Mouse (Mus musculus) forebrain, embryonic 16.5 days (tissue): ENCODE measurements around the gene Cerkl. TPM values are rescaled to one million over a fixed set of nuclear protein-coding genes. Genes with fewer than 3 reads are reported as not detected.
A peak's percentile ranks its signal among the peaks of the same experiment; 100 is the strongest.

Experiments
- ATAC-seq: fragments of 200-750 bp; cut with Nextera tagmentation; 2 replicates; pipeline ENCODE4 v1.8.0; 2017; ENCODE audit warnings: mild to moderate bottlenecking, moderate library complexity
- H3K27ac ChIP-seq: fragments of 300-500 bp; sonication (generic); 2 replicates; pipeline ENCODE4 v1.5.1; 2014; ENCODE audit warnings: low read length, control low read depth
- H3K27me3 ChIP-seq: fragments of 300-500 bp; sonication (generic); replicated peaks from 2 replicates; pipeline ENCODE4 v1.6.1; 2014; ENCODE audit warnings: low read length; ENCODE audit not compliant: control insufficient read depth, insufficient read depth
- H3K36me3 ChIP-seq: fragments of 300-500 bp; sonication (generic); 2 replicates; pipeline ENCODE4 v1.6.1; 2014; ENCODE audit not compliant: control insufficient read depth, insufficient read depth
- H3K4me1 ChIP-seq: fragments of 300-500 bp; sonication (generic); replicated peaks from 2 replicates; pipeline ENCODE4 v1.6.1; 2014; ENCODE audit warnings: low read length; ENCODE audit not compliant: control insufficient read depth, insufficient read depth
- H3K4me2 ChIP-seq: fragments of 300-500 bp; sonication (generic); 2 replicates; pipeline ENCODE4 v1.6.1; 2014; ENCODE audit warnings: mild to moderate bottlenecking, low read length, control low read depth
- H3K4me3 ChIP-seq: fragments of 300-500 bp; sonication (generic); replicated peaks from 2 replicates; pipeline ENCODE4 v1.5.1; 2014; ENCODE audit warnings: mild to moderate bottlenecking, low read length, control low read depth
- H3K9ac ChIP-seq: fragments of 300-500 bp; sonication (generic); replicated peaks from 2 replicates; pipeline ENCODE4 v1.6.1; 2014; ENCODE audit warnings: low read depth, low read length, control low read depth
- H3K9me3 ChIP-seq: fragments of 300-500 bp; sonication (generic); 2 replicates; pipeline ENCODE4 v1.6.1; 2016; ENCODE audit warnings: low read length; ENCODE audit not compliant: control insufficient read depth
- WGBS: fragments of 180-500 bp; shearing (Covaris S2); extraction: QIAGEN DNeasy Blood & Tissue Kit; methylation state at CpG from one replicate; pipeline ENCODE4 v1.1.7; 2014; 5-methylcytosine and 5-hydroxymethylcytosine counted together
- polyA plus RNA-seq: library from polyadenylated mRNA; unstranded; fragments of >200 nt; fragmentation: Nextera tagmentation; extraction: Ambion mirVana; gene quantifications from 2 replicates; pipeline ENCODE4 v1.2.1, GENCODE M21; 2015

The Cerkl gene
- polyA plus RNA-seq, 1 experiment from 2014 or later = 1.5 TPM

DNA sequence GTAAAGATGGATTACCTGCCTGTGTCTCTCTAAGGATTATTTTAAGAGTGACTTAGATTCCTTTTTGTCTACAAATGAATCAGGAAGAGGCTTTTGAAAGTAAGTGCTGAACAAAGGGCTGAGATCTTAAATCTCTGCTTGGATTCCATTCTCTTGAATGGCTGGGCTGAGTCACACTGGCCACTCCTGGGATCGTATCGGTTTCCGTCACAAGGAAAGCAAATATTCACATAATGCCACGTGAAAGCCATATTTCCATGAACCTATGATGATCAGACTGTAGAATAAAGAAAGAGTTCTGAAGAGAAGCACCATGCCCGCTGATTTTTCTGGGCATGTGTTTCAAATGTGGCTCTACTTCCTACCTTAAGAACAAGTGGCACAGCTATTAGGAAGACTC lies 57.8 kb downstream of the Cerkl start:
- Histone ChIP-seq H3K9me3 (no peaks in the 10 kb centered on the region), H3K4me3 (no peak overlapping the region), H3K4me2 (no peak overlapping the region), H3K27me3 (no peaks in the 10 kb centered on the region), H3K27ac (no peak overlapping the region), H3K4me1 (peaks cover 3% of the 10 kb centered on the region; the same call in 1 of the 2 replicates), H3K9ac (no peak overlapping the region), H3K36me3 (no peaks in the 10 kb centered on the region)
- WGBS = 44% methylated on average over 5 of the region's 5 CpGs
- ATAC-seq = no peak

DNA sequence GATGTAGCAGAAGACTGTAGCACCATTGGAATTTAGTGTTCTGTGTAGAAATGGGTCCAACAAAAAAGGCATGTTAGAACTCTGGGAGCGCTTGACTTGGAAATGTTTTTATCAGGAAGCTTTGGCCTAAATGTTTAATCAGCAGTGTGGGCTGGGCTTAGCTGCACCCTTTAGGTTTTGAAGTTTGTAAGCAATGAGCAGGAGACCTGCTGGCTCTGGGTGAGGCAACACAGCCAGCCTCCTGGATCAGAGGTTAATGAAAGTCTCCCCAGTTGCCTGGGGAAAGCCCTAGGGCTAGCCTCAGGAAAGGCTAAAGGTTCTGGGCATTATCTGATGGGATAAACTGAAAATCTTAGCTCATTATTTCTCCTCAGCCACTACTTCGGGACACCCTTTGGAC lies 58.2 kb downstream of the Cerkl start:
- Histone ChIP-seq H3K9me3 (no peaks in the 10 kb centered on the region), H3K4me2 (no peak overlapping the region), H3K36me3 (no peaks in the 10 kb centered on the region), H3K4me3 (no peak overlapping the region), H3K4me1 (peaks cover 3% of the 10 kb centered on the region; the same call in 1 of the 2 replicates), H3K27me3 (no peaks in the 10 kb centered on the region), H3K9ac (no peak overlapping the region), H3K27ac (no peak overlapping the region)
- 46% methylated on average over 2 of the region's 2 CpGs for WGBS
- no peak for ATAC-seq

DNA sequence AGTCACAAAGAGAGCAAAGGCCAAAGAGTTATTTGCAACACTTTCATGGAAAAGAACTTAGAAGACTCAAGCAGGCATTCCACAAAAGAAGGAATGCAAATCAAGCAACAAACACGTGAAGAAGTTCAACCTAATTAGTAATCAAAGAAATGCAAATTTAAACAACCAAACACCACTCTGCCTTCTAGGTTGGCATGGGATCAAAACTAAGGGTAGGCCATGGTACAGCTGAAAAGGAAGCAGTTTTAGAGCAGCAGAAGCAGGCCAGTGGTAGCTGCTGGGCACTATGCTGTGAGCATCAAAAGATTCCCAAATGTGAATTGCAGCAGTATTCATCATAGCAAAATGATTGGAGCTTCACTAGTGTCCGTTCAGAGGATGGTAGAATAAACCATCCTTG lies 59.5 kb downstream of the Cerkl start:
- H3K27me3 ChIP-seq = no peaks in the 10 kb centered on the region
- H3K27ac ChIP-seq = no peak overlapping the region
- H3K9ac ChIP-seq = no peak overlapping the region
- H3K4me1 ChIP-seq = peaks cover 3% of the 10 kb centered on the region; the same call in 1 of the 2 replicates
- peak; percentile 72 for ATAC-seq
- no peak overlapping the region for H3K4me3 ChIP-seq
- H3K9me3 ChIP-seq = no peaks in the 10 kb centered on the region
- H3K4me2 ChIP-seq = no peak overlapping the region
- WGBS = 22% methylated on average over 2 of the region's 2 CpGs
- no peaks in the 10 kb centered on the region for H3K36me3 ChIP-seq

DNA sequence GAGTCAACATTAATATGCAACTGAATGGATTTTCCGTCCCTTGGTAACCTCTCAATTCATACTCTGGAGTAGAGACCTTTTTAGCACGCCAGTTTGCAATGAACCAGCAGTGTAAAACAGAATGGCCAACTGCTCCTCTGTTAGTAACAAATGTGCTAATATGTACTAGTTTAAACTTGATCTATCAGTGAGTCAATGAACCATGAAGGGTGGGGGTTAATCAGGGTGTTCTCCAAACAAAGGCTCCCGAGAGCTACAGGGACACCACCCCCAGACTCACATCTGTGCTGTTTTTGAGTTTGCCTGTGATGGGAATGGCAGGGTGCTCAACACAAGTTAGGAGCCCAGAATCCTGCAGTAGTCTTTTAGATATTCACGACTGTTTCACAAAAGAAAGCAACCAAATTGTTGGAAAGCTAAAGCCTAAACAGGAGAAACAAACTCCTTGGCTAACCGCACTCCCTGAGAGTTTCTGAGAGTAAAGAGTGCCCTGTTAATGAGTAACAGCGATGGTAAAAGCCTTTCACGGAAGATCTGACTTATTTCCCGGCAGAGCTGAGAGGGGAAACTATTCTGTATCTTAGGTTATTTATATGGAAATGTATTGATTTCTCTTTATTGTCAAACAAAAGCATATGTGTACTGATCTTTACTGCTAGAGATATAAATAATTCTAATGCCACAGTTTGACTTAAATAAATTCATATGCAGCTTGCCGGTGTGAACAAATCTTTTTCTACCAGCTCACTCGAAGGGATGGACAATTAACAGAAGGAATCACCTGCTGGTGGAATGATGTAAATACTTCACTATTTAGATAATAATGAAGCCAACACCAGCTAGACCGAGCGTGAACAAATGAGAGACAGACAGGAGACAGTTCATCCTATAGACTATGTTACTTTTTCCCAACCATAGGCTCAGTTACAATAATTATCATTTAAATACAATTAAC lies 77.2 kb downstream of the Cerkl start:
- peak; percentile 86 for ATAC-seq
- Histone ChIP-seq H3K4me2 (peak overlapping the region; percentile 21; the same call in 1 of the 2 replicates), H3K36me3 (no peaks in the 10 kb centered on the region), H3K4me3 (no peak overlapping the region), H3K27ac (no peak overlapping the region; the same call in 1 of the 2 replicates), H3K9me3 (no peaks in the 10 kb centered on the region), H3K27me3 (no peaks in the 10 kb centered on the region), H3K9ac (no peak overlapping the region), H3K4me1 (peaks cover 5% of the 10 kb centered on the region)
- 9% methylated on average over 12 of the region's 12 CpGs for WGBS

DNA sequence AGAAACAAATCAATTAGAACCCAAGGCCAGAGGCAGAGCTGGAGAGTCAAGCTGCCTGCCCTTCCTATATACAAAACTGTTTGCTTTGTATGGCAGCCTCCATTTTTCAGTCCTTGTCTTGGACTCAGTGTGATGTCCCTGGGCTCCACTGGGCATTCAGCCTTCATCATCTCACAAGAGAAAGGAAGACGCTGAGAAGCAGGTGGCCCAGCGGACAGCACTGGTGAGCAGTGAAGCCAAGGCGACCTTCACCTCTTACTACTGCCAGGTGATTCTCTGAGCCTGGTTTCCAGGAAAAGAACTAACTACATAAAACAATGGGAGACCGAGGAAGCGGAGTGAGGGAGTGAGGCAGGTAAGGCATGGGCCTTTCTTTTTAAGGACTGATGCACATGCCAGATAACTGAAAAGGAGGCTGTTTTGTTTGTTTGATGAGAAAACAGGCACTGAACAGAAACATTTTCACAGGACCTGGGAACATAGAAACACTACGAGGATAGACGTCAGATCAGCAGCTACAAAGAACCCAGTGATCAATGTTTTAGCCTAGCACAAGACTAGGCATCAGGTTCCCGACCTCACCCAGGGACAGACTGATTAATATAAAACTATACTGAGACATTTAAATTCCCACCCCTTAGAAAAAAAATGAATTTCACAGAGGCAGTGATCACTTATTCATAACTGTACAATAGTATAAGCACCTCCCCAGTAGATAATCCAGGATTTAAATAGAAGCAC lies 78.1 kb downstream of the Cerkl start:
- ATAC-seq = peak; percentile 33
- no peak overlapping the region for H3K27ac ChIP-seq

DNA sequence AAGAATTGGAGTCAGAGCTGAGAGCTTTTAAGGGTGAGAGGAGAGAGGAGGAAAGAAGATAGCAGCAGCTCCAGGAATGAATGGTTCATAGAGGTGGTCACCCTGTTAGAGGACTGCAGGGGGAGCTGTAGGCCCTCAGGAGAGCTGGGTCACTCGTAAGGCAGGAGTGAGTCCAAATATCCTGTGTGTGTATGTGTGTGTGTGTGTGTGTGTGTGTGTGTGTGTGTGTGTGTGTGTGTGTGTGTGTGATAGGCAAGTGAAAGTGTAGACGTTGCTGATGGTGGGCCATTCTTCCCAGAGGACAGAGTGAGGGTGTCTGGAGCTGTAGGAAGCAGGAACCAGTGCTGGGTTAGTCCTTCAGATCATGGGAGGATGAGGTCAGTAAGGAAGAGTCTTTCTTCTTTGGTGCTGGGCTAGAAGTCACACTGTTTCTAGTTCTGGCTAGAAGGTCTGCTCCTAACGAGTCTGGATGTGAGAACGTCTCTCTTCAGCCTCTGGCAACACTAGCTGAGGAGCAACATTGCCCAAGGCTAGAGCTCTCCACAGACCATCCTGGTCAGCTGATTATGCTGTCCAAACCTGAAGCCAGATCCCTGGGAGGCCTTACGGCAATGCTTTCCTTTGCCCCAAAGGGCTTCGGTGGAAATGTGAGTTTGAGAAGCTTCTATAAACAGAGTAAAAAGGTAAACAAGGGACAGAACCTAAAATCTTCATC lies 83.9 kb downstream of the Cerkl start:
- ATAC-seq = no peak
- no peaks in the 10 kb centered on the region for H3K9me3 ChIP-seq
- H3K4me3 ChIP-seq = no peak overlapping the region
- no peaks in the 10 kb centered on the region for H3K36me3 ChIP-seq
- H3K27ac ChIP-seq = no peak overlapping the region
- H3K4me2 ChIP-seq = no peak overlapping the region
- WGBS = 48% methylated on average over 6 of the region's 6 CpGs
- H3K4me1 ChIP-seq = no peaks in the 10 kb centered on the region
- no peaks in the 10 kb centered on the region for H3K27me3 ChIP-seq
- H3K9ac ChIP-seq = no peak overlapping the region

More for the DNA sequence above, 78.1 kb downstream of the Cerkl start:
- no peaks in the 10 kb centered on the region for H3K36me3 ChIP-seq
- WGBS = 47% methylated on average over 8 of the region's 8 CpGs
- H3K4me3 ChIP-seq = no peak overlapping the region
- peaks cover 5% of the 10 kb centered on the region for H3K4me1 ChIP-seq
- H3K4me2 ChIP-seq = no peak overlapping the region
- H3K9ac ChIP-seq = no peak overlapping the region
- H3K9me3 ChIP-seq = no peaks in the 10 kb centered on the region
- H3K27me3 ChIP-seq = no peaks in the 10 kb centered on the region

DNA sequence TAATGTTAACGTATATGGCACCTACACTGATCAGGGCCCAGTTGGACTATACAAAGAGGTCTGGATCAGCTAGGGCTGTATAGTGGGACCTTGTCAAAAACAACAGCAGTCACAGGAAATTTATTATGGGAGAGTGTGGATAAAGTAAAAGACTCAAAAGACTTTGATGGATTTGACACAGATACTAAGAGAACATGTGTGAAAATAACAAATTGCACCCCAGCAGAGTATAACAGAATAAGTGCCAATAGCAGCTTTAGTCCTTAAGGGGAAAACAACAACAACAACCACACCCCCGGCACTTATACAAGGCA lies 84.5 kb downstream of the Cerkl start:
- no peak overlapping the region for H3K4me3 ChIP-seq
- no peak overlapping the region for H3K4me2 ChIP-seq
- no peaks in the 10 kb centered on the region for H3K36me3 ChIP-seq
- H3K4me1 ChIP-seq = peaks cover 3% of the 10 kb centered on the region; the same call in 1 of the 2 replicates
- no peak overlapping the region for H3K9ac ChIP-seq
- no peaks in the 10 kb centered on the region for H3K9me3 ChIP-seq
- ATAC-seq = no peak
- no peak overlapping the region for H3K27ac ChIP-seq
- no peaks in the 10 kb centered on the region for H3K27me3 ChIP-seq
- 73% methylated on average over 2 of the region's 2 CpGs for WGBS

DNA sequence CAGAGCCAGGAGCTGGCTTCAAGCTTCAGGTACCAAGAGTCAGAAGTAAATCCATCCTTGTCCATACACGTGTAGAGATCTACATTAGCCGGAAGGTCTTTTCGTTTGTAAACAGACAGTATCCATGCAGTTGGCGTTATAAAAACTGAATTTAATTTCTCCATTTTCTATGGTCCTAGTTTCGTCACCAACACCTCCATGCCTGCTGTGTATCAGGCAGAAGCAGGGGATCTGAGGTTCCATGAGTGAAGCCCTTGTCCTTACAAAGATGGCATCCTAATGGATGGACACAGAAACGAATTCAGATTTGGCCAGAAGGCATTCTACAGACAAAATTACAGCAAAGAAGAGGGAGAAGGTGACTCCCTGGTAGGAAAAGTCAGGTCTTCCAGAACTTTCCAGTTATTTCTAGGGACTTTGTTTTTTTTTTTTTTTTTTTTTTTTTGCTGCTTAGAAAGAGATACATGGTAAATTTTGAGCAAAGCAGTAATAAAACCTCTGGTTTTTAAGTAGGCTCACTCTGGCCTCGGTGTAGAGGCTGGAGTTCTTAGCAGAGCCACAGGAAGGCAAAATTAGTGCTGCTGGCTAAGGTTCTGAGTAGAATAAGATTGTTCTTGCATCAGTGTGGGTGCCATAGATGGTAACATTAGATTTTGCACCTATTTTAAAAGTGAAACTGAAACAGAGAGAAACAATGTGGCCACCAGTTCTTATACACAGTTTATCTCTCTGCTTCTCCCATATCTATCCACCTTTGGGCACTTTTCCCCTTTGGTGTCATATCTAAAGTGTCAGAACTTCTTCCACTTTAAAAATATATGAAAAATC lies 85.0 kb downstream of the Cerkl start:
- no peaks in the 10 kb centered on the region for H3K36me3 ChIP-seq

More for the DNA sequence above, 85.0 kb downstream of the Cerkl start:
- ATAC-seq = no peak
- no peak overlapping the region for H3K9ac ChIP-seq
- H3K4me2 ChIP-seq = no peak overlapping the region
- H3K4me1 ChIP-seq = peaks cover 3% of the 10 kb centered on the region; the same call in 1 of the 2 replicates
- H3K4me3 ChIP-seq = no peak overlapping the region
- H3K27me3 ChIP-seq = no peaks in the 10 kb centered on the region
- WGBS = 92% methylated on average over 7 of the region's 7 CpGs
- H3K9me3 ChIP-seq = no peaks in the 10 kb centered on the region
- H3K27ac ChIP-seq = no peak overlapping the region
